Mouse (Mus musculus): Measurements from ENCODE around the gene Pigr. TPM values are rescaled to one million over a fixed set of nuclear protein-coding genes. Genes with fewer than 3 reads are reported as not detected.

The Pigr gene
- total and polyA plus RNA-seq, 3 experiments, result 3.1 TPM; not detected in 2

GRCm38 (mm10) chr1:130877889-130878614 lies 51.6 kb downstream of the Pigr start:
- Histone ChIP-seq H3K36me3 (ENCODE audit: control insufficient read depth, insufficient read depth, low read length) (no peaks in the 10 kb centered on the region), H3K27ac (no peak overlapping the region), H3K9ac (ENCODE audit: low read depth, low read length) (no peak overlapping the region), H3K79me2 (replicated peaks; ENCODE audit: control insufficient read depth, insufficient read depth, low read length) (no peaks in the 10 kb centered on the region), H3K27me3 (ENCODE audit: control insufficient read depth, insufficient read depth, low read length) (peaks cover 14% of the 10 kb centered on the region), H3K4me3 (no peak overlapping the region; the same call in 1 of the 2 replicates), H3K4me1 (ENCODE audit: control insufficient read depth, insufficient read depth, low read length) (no peaks in the 10 kb centered on the region)
- TF ChIP-seq EP300 (IDR thresholded peaks at IDR 0.05; ENCODE audit: insufficient read depth, low read depth, low read length) (no peak), POLR2A (IDR thresholded peaks at IDR 0.05; ENCODE audit: insufficient read depth, low read depth, low read length) (no peak), CTCF (IDR thresholded peaks at IDR 0.05) (no peak)
- intact Hi-C loops (cut with DNase I), result loop anchor here (2.0 to 10.0 kb wide), 4 partner anchors 101 to 384 kb away; partner anchors contain the start of gene Eif2d
- DNase-seq, result no peak
- WGBS, result 3% methylated on average over 43 of the region's 43 CpGs

GRCm38 (mm10) chr1:130879927-130880326 lies 53.4 kb downstream of the Pigr start:
- intact Hi-C loops (cut with DNase I), result loop anchor here (5.0 to 10.0 kb wide), 3 partner anchors 275 to 382 kb away; partner anchors contain the start of gene Eif2d
- WGBS, result 80% methylated on average over 7 of the region's 7 CpGs

GRCm38 (mm10) chr1:130883146-130883545 lies 56.7 kb downstream of the Pigr start:
- TF ChIP-seq EP300 (IDR thresholded peaks at IDR 0.05; ENCODE audit: insufficient read depth, low read depth, low read length) (no peak), POLR2A (IDR thresholded peaks at IDR 0.05; ENCODE audit: insufficient read depth, low read depth, low read length) (no peak)
- Histone ChIP-seq H3K4me1 (ENCODE audit: control insufficient read depth, insufficient read depth, low read length) (no peaks in the 10 kb centered on the region), H3K27ac (no peak overlapping the region), H3K27me3 (ENCODE audit: control insufficient read depth, insufficient read depth, low read length) (peaks cover 8% of the 10 kb centered on the region), H3K4me3 (no peak overlapping the region), H3K9ac (ENCODE audit: low read depth, low read length) (no peak overlapping the region), H3K36me3 (ENCODE audit: control insufficient read depth, insufficient read depth, low read length) (no peaks in the 10 kb centered on the region), H3K79me2 (replicated peaks; ENCODE audit: control insufficient read depth, insufficient read depth, low read length) (no peaks in the 10 kb centered on the region)
- WGBS, result 79% methylated on average over 4 of the region's 4 CpGs
- intact Hi-C loops (cut with DNase I), result no loop called here
- DNase-seq, result no peak

More at GRCm38 (mm10) chr1:130879927-130880326, 53.4 kb downstream of the Pigr start:
- H3K9ac ChIP-seq (ENCODE audit: low read depth, low read length), result no peak overlapping the region
- H3K36me3 ChIP-seq (ENCODE audit: control insufficient read depth, insufficient read depth, low read length), result no peaks in the 10 kb centered on the region
- no peaks in the 10 kb centered on the region for H3K4me1 ChIP-seq (ENCODE audit: control insufficient read depth, insufficient read depth, low read length)
- no peak overlapping the region for H3K4me3 ChIP-seq
- no peaks in the 10 kb centered on the region for H3K79me2 ChIP-seq (replicated peaks; ENCODE audit: control insufficient read depth, insufficient read depth, low read length)
- no peak overlapping the region for H3K27ac ChIP-seq
- no peak for TF ChIP-seq EP300 (IDR thresholded peaks at IDR 0.05; ENCODE audit: insufficient read depth, low read depth, low read length)
- H3K27me3 ChIP-seq (ENCODE audit: control insufficient read depth, insufficient read depth, low read length), result peaks cover 14% of the 10 kb centered on the region
- no peak for DNase-seq

GRCm38 (mm10) chr1:130887354-130887753 lies 60.9 kb downstream of the Pigr start, which contains the start of gene Il24:
TSS of gene Il24 (minus strand) at chr1:130887454.
- no peaks in the 10 kb centered on the region; the same call in 1 of the 2 replicates for H3K27me3 ChIP-seq (ENCODE audit: control insufficient read depth, insufficient read depth, low read length)
- DNase-seq, result no peak
- H3K4me3 ChIP-seq, result no peak within 1 kb of the TSS
- no peaks in the 10 kb centered on the region for H3K79me2 ChIP-seq (replicated peaks; ENCODE audit: control insufficient read depth, insufficient read depth, low read length)
- H3K36me3 ChIP-seq (ENCODE audit: control insufficient read depth, insufficient read depth, low read length), result no peaks in the 10 kb centered on the region
- H3K9ac ChIP-seq (ENCODE audit: low read depth, low read length), result no peak within 1 kb of the TSS
- intact Hi-C loops (cut with DNase I), result no loop called here
- H3K4me1 ChIP-seq (ENCODE audit: control insufficient read depth, insufficient read depth, low read length), result no peaks in the 10 kb centered on the region
- no peak within 1 kb of the TSS for H3K27ac ChIP-seq
- no peak for TF ChIP-seq EP300 (IDR thresholded peaks at IDR 0.05; ENCODE audit: insufficient read depth, low read depth, low read length)
- no peak for TF ChIP-seq CTCF (IDR thresholded peaks at IDR 0.05)
- TF ChIP-seq POLR2A (IDR thresholded peaks at IDR 0.05; ENCODE audit: insufficient read depth, low read depth, low read length), result no peak

- no peak for DNase-seq
- H3K9ac ChIP-seq (ENCODE audit: low read depth, low read length), result no peak overlapping the region
- H3K79me2 ChIP-seq (replicated peaks; ENCODE audit: control insufficient read depth, insufficient read depth, low read length), result no peaks in the 10 kb centered on the region
- no peaks in the 10 kb centered on the region for H3K36me3 ChIP-seq (ENCODE audit: control insufficient read depth, insufficient read depth, low read length)
- H3K27me3 ChIP-seq (ENCODE audit: control insufficient read depth, insufficient read depth, low read length), result no peaks in the 10 kb centered on the region
- no peaks in the 10 kb centered on the region for H3K4me1 ChIP-seq (ENCODE audit: control insufficient read depth, insufficient read depth, low read length)
- WGBS, result 32% methylated on average over 1 of the region's 1 CpGs
- intact Hi-C loops (cut with DNase I), result no loop called here
- TF ChIP-seq POLR2A (IDR thresholded peaks at IDR 0.05; ENCODE audit: insufficient read depth, low read depth, low read length) (no peak), CTCF (IDR thresholded peaks at IDR 0.05) (no peak), EP300 (IDR thresholded peaks at IDR 0.05; ENCODE audit: insufficient read depth, low read depth, low read length) (no peak)
- no peak overlapping the region for H3K4me3 ChIP-seq
- H3K27ac ChIP-seq, result no peak overlapping the region
Observed at GRCm38 (mm10) chr1:130892446-130892845, 66.0 kb downstream of the Pigr start.

GRCm38 (mm10) chr1:130893329-130894040 lies 67.0 kb downstream of the Pigr start:
- intact Hi-C loops (cut with DNase I), result no loop called here
- Histone ChIP-seq H3K36me3 (ENCODE audit: control insufficient read depth, insufficient read depth, low read length) (no peaks in the 10 kb centered on the region), H3K9ac (ENCODE audit: low read depth, low read length) (no peak overlapping the region), H3K27me3 (ENCODE audit: control insufficient read depth, insufficient read depth, low read length) (no peaks in the 10 kb centered on the region), H3K4me3 (no peak overlapping the region), H3K79me2 (replicated peaks; ENCODE audit: control insufficient read depth, insufficient read depth, low read length) (no peaks in the 10 kb centered on the region), H3K4me1 (ENCODE audit: control insufficient read depth, insufficient read depth, low read length) (no peaks in the 10 kb centered on the region), H3K27ac (no peak overlapping the region)
- TF ChIP-seq EP300 (IDR thresholded peaks at IDR 0.05; ENCODE audit: insufficient read depth, low read depth, low read length) (no peak), CTCF (IDR thresholded peaks at IDR 0.05) (no peak), POLR2A (IDR thresholded peaks at IDR 0.05; ENCODE audit: insufficient read depth, low read depth, low read length) (no peak)
- WGBS, result 75% methylated on average over 9 of the region's 9 CpGs
- no peak for DNase-seq
